Mouse (Mus musculus) embryonic stem cell, embryonic (primary cell): ENCODE results near the gene Sypl2.

Source experiments
- CTCF ChIA-PET, 4 experiments: fragments of 300-600 bp in 2 of 4; fragments of 350-600 bp in 2 of 4; sonication (Branson Sonifier 250); formaldehyde crosslinking; loops; one replicate each; lab custom pipeline; 2022; ENCODE audit warnings: inconsistent platforms in 2 of 4; lab: Charles Lee
- POLR2A ChIA-PET, 4 experiments: fragments of 300-600 bp in 2 of 4; fragments of 350-600 bp in 2 of 4; sonication (Branson Sonifier 250); formaldehyde crosslinking; loops; one replicate each; lab custom pipeline; 2022; ENCODE audit warnings: antibody characterized with exemption in 4 of 4, inconsistent platforms in 1 of 4; lab: Charles Lee

Sypl2 gene

DNA sequence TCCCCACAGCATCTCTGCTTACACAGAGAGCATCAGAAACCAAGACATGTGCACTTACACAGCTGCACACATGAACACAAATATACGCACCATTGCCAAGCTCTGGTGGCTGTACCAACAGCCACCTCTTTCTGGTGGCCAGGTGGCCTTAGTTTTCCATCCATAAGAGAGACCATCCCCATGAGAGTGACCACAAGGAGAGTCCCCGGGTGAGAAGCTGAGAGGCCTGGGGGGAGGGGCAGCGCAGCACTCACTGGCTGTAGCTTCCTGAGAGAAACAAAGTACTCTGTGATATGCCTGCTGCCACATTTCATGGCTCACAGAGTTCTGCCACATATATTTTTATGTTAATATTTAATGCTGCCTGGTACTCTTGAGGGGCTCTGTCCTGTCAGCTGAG lies 57.2 kb downstream of the Sypl2 start:
- CTCF ChIA-PET = interaction anchor here in 1 of 4 experiments (0.8 kb wide), 1 partner anchor 32 kb away, joined by 4 read pairs; the partner anchor contains the start of gene Cyb561d1

DNA sequence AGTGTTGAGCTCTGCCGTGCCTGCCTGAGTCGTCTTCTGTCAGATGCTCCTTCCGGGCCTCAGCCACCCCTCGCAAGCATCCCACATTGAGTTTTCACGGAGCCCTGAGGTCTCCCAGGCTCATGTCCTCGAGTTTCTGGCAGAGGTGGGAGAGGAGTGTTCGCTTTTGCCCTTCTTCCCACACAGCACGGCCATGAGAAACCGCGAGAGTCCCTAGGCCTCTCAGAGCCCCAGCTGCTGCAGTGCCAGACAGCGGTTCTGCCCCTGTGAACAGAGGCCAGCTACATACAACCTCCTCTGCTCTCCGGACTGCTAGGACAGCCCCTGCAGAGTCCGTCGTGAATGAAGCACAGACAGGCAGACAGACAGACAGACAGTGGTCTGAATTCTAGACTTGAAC lies 58.9 kb downstream of the Sypl2 start:
- POLR2A ChIA-PET = interaction anchor here in 2 of 4 experiments (0.7 to 3.5 kb wide), 7 partner anchors 18 to 51 kb away, joined by 3 to 23 read pairs (median 4); partner anchors contain the start of genes Cyb561d1 (in 2 of the 2) and Gnai3 (in 2 of the 2)
- CTCF ChIA-PET = interaction anchor here (0.5 to 4.1 kb wide), 9 partner anchors 11 to 326 kb away, joined by 3 to 58 read pairs (median 5); partner anchors contain the start of genes Cyb561d1 (in 2 of the 4) and Atxn7l2 (in 1 of the 4)

More for the DNA sequence above, 57.2 kb downstream of the Sypl2 start:
- POLR2A ChIA-PET = interaction anchor here in 2 of 4 experiments (0.6 to 1.0 kb wide), 3 partner anchors 19 to 114 kb away, joined by 3 read pairs; no protein-coding TSS in a partner anchor

DNA sequence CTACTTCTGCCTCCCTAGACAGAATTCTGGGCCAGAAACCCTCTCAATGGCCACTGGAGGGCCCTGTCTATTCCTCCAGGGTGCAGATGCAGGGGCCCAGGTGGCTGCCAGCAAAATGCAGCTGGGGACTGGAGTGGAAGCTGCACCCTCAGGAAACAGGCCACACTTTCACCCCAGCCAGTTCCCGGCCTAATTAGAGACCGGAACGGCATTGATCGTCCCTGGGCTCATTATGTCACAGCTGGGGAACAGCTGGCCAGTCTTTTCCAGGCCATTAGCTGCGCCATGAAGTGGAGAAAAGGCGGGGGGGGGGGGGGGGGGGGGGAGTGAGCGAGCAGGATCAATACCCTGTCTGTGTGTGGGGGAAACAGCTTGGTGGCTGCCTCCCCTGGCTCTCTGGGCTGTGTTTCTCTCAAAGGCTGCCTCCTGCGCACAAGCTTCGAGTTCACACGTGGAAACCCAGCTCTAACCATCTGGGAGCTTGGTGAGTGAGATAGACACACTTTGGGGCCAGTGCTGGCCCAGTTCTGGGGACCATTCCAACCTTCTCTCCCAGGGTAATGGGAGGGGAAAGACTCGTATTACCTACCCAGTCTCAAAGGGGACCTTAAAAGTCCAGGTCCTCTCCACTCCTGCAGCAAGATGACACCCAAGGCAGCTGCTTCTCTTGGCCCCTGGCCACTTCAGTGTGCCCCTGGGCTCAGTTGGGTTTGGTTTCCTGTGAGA lies 59.8 kb downstream of the Sypl2 start:
- POLR2A ChIA-PET = interaction anchor here in 3 of 4 experiments (0.6 to 3.7 kb wide), 15 partner anchors 16 to 556 kb away, joined by 3 to 24 read pairs (median 4); partner anchors contain the start of genes Cyb561d1 (in 2 of the 3), Gnai3 (in 2 of the 3), Gpsm2 (in 1 of the 3) and Psma5 (in 1 of the 3)
- CTCF ChIA-PET = interaction anchor here (0.5 to 4.1 kb wide), 32 partner anchors 8 to 600 kb away, joined by 3 to 58 read pairs (median 4); partner anchors contain the start of genes Cyb561d1 (in 3 of the 4), Atxn7l2 (in 2 of the 4), Gstm2 (in 1 of the 4) and Psrc1 (in 1 of the 4)

DNA sequence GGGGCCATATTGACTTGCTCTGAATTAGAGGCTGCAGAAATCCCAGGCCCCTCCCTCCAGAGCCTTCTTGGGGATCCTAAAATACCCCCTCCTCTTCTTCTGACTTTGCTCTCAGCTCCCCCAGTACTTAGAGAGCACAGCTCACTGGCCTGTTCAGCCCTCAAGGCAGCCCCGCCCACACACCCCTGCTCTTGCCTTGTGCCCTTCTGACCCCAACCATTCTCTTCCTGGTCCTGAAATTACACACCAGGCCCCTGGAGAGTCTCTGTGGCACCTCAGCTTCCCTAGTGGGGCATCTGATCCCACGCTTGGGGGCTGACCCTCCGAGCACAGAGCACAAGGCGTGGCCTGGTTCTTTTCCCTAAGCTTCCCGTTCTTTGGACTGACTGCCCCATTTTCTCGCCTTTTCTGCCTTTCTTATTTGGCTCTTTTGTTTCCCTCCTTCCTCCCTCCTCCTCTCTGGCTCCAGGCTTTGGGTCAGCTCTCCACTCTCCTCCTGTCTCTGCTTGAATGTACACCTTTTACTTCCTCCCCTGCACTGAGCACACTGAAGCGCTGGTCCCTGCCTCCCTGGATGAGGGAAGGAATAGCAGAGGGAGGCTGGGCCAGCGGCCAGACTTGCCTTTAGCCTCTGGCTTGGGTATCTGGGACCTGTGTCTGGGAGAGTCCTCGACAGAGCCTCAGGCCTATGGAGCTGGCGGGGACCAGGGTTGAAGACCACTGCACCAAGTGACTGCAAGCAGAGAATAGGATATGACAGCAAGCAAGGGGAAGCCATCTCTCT lies 60.7 kb downstream of the Sypl2 start:
- CTCF ChIA-PET = interaction anchor here (0.6 to 4.1 kb wide), 49 partner anchors 7 to 302 kb away, joined by 3 to 58 read pairs (median 6); partner anchors contain the start of genes Cyb561d1 (in 3 of the 4), Atxn7l2 (in 2 of the 4), Gpr61 (in 2 of the 4) and Psma5 (in 2 of the 4)
- POLR2A ChIA-PET = interaction anchor here in 3 of 4 experiments (0.6 to 3.7 kb wide), 20 partner anchors 9 to 300 kb away, joined by 3 to 24 read pairs (median 5); partner anchors contain the start of genes Cyb561d1 (in 3 of the 3), Psrc1 (in 3 of the 3), Gnai3 (in 1 of the 3) and Gpr61 (in 1 of the 3)

DNA sequence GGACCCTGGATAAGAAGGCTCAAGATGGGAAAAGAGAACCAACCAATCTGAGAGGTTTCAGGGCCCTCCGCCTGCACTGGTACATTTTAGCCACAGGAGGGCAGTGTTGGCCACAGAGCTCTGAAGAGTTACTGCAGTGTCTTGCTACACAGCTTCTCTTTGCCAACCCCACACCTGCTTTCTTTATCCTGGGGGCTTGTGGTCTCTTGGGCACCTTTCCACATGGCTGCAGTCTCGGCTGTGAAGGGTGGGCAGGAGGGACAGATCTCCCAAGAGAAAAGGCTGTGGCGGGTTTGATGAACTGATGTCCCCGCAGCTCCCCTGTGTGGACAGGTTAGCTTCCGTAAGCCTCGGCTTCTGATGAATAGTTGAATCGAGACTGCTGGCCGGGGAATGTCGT lies 61.6 kb downstream of the Sypl2 start:
- POLR2A ChIA-PET = interaction anchor here in 3 of 4 experiments (0.6 to 3.7 kb wide), 34 partner anchors 9 to 746 kb away, joined by 3 to 24 read pairs (median 4); partner anchors contain the start of genes Cyb561d1 (in 3 of the 3), Gnai3 (in 3 of the 3), Psrc1 (in 3 of the 3) and Atxn7l2 (in 2 of the 3)

DNA sequence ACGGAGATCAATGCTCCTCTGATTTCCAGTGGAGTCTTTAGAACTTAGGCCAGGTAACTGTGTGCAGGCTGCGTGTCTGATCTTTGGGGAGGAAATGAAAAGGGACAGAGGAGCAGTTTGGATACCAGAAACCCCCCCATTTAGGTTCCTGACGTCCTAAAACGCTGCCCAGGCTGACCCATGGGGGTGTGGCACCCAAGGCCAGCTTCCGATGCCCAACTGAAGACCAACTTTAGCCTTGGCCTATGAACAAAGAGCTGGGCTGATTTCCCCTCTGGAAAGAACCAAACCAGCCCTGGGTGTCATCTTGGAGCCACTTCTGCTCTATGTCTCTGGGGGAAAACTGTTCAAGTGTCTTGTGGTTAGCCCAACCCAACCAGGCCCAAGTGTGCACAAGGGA lies 62.4 kb downstream of the Sypl2 start:
- CTCF ChIA-PET = interaction anchor here (0.5 to 4.1 kb wide), 82 partner anchors 9 to 1150 kb away, joined by 3 to 58 read pairs (median 4); partner anchors contain the start of genes Cyb561d1 (in 4 of the 4), Gpr61 (in 4 of the 4), Psma5 (in 3 of the 4) and Gnai3 (in 2 of the 4)

More for the DNA sequence above, 61.6 kb downstream of the Sypl2 start:
- CTCF ChIA-PET = interaction anchor here (0.6 to 4.1 kb wide), 96 partner anchors 8 to 608 kb away, joined by 3 to 58 read pairs (median 4); partner anchors contain the start of genes Cyb561d1 (in 4 of the 4), Gpr61 (in 4 of the 4), Psma5 (in 3 of the 4) and Atxn7l2 (in 2 of the 4)

More for the DNA sequence above, 62.4 kb downstream of the Sypl2 start:
- POLR2A ChIA-PET = interaction anchor here in 3 of 4 experiments (0.6 to 3.7 kb wide), 28 partner anchors 9 to 747 kb away, joined by 3 to 24 read pairs (median 4); partner anchors contain the start of genes Cyb561d1 (in 3 of the 3), Gnai3 (in 3 of the 3), Atxn7l2 (in 2 of the 3) and Psma5 (in 2 of the 3)
